Mouse (Mus musculus): Measurements from ENCODE around the gene Ube4b.

Gene Ube4b

DNA sequence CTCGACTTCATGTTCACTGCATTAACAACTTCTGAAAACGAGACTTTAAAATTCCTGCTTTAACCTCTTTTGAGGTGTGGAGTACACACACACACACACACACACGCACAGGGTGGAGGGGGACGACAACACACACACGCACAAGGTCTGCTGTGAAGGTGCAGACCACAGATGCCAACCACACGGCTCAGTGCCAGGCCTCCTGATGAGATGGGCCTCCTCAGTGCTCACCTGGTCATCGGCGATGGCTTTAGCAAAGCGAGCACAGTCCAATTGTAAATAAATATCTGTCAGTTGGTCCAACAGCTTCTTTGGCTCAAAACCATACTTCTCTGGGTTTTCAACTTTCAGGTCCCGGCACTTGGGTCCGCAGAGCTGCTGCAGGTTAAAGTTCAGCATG is 91.7 kb downstream of the Ube4b start:
- DNase-seq: no peak

GRCm38 (mm10) chr4:149332726-149333125 is 93.8 kb downstream of the Ube4b start:
- DNase-seq: no peak

- no peak for DNase-seq
Measured at GRCm38 (mm10) chr4:149330495-149330894, 96.1 kb downstream of the Ube4b start.

DNA sequence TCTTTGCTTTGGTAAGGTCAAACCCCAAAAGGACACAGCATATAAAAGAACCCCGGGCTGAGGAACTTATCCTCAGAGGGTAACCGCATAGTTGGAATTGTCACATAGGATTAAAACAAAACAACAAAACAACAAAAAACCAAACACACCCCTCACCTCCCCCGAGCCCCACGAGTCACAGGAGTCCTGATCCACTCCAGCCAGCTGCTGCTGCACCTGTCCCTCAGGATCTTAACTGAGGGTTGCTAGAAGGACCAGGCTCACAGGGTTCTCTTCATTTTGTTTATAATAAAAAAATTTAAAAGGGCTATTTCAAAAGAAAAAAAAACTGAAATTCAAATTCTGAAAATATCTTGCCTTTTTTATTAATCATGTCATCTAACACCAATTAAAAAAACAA is 97.8 kb downstream of the Ube4b start:
- DNase-seq: no peak

- no peak for DNase-seq
Measured at GRCm38 (mm10) chr4:149327281-149327680, 99.3 kb downstream of the Ube4b start.

DNA sequence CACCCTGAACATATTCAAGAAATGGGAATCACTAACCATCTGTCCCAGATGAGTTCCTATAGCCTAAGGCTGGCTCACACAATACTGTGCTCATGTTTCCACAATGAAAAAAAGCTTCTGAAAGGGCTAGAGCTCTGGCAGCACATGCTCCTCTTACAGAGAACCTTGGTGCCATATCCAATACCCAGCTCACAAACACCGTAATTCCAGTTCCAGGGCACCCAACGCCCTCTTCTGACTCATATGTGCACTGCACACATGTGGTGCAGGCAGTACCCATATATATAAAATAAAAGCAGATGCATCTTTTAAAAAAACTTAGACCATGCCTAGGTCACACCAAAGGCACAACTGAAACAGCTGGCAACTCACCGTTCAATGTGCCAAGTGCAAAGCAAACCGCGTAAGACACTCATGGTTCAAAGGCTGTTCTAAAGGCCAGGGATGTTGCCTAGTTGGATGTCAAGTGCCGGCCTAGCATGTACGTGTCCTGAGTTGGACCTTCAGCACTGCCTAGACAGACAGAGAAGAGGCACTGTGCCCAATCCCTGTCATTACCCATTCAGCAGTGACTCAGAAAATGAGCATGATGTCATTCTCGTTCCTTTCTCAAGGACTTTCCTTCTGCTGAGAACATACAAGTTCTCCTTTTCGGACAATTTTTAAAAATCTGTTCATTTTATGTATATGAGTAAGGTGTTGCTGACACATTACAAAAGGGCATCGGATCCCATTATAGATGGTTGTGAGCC is 101.0 kb downstream of the Ube4b start:
- DNase-seq: no peak

DNA sequence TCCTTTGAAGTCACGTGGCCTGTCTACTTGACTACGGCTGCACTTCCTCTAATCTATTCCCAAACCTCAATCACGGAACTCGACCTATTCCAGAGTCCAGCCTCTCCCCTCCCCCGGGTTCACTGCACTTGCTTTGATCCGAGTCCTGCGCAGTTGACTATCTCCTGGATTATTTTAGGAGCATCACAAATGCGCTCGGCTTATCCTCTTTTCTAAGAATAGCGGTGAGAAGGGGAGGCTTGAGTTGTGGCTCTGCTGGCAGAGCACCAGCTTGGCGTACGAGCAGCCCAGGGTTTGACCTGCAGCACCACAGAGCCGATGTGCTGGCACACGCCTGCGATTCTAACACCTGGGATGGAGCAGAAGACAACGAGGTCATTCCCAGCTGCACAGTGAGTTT is 102.8 kb downstream of the Ube4b start:
- DNase-seq: no peak

GRCm38 (mm10) chr4:149322718-149323117 is 103.8 kb downstream of the Ube4b start:
- no peak for DNase-seq

DNA sequence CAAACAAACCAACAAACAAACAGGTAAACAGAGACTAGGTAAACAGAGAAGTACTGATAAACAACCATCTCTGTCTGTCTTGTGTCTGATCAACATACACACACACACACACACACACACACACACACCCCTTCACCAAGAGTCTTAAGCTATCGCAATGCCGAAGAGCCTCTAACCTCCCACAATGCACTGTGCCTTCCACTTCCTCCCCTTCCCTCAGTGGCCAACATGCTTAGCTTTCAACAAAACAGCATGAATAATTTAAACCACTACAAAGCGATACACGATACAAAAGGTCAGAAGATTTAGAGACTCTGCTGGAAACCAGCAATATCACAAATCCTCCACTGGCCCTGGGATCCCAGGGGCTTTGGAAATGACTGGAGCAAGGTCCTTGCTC is 104.3 kb downstream of the Ube4b start:
- no peak for DNase-seq

DNA sequence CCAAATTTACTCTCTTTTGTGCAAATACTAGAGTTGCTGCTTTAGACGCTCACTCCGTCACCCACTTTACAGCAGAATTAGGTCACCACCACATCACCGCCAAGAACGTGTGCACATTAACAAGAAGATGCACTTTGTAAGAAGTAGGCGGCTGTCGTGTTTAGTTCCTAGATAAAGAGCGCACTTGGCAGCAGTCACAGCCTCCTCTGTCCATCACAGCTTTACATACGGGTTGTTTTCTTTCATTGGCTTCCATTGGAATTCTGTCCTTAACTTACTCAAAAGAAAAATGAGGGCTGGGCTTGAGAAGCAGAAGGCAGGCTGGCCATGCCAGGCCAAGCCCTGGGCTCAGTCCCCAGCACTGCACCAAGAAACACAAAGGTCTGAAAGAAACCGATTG is 107.5 kb downstream of the Ube4b start:
- DNase-seq: peak; percentile 61

DNA sequence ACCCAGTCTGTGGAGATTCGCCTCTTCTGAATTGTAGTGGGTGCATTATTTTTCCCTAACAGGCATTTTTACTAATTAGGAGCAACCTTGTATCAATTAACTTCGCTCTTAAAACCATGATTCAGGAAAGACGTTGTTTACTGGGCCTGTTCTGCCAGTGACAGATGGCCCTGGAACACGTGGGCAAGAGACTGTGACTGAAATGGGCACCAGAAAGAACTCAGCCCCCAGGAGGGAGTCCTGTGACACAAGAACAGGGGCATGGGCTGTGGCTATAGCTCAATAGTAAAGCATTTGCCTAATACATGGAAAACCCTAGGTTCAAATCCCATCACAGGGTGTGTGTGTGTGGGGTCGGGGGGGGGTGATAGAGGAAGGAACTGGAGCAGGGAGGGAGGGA is 109.2 kb downstream of the Ube4b start:
- DNase-seq: peak; percentile 35

DNA sequence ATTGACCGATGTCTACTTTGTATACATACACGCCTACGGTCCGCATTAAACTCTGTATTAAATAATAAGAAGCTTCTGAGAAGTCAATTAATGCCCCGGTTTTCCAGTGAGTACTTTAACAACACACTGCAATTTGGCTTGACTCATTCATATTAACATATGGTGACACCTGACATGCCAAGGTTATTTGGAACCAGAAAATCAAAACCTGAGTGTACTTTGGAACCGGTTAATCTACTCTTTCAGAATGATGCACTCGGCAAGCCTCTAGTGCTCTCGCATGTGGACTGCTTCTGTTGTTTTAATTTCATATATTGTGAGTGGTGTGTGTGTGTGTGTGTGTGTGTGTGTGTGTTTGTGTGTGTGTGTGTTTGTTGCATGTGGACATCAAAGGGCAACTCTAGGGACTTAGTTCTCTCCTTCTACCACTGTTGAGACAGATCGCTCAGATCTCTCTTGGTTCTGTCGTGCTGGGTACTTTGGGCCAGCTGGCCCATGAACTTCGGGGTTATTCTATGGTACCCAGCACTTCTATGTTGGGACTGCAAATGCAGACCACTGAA is 112.2 kb downstream of the Ube4b start:
- DNase-seq: no peak

DNA sequence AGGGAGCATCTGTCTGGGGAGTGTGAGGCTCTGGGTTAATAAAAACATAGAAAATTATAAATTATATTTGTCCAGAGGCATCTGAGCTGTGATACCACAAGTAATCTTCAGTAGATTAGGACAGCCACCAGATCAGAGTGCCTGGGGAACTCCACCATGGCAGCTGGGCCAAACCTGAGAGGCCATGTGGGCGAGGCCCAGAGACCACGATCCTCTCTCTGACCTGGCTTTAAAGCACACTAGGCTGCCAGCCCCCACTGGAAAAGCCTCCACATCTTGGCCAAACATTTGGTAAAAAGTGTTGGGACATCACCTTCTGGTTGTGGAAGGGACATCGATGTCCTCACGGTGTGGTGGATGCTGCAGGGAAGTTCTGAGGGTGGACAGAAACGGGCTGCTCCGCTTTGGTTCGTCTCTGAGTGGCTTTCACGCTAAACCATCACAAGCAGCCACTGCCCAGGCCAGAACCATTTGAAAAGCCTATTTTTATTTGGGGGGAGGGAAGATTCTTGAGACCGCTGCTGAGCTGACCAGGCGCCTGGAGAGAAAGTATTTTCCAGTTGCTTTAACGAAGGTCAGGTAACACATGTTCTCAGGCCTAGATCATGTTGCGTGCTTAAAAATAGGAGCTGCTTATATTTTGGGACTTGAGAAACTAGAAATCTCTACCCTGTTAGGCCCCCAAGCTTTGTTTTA is 112.8 kb downstream of the Ube4b start:
- no peak for DNase-seq

- DNase-seq: no peak
Measured at GRCm38 (mm10) chr4:149311996-149312395, 114.6 kb downstream of the Ube4b start.

DNA sequence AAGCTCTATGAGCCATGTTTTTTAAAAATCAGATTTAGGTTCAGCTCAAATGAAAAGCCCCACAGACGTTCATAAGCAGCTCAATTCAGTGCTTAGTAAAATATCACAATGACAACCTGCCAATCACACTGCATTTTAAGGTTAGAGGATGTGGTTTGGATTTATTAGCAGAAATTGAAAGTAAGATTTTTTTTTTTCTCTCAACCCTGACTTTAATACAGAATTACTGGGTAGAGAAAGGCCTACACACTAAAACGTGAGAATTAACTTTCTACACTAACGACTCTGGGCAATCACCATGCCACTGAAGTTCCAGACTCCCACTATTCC is 118.1 kb downstream of the Ube4b start:
- no peak for DNase-seq

GRCm38 (mm10) chr4:149307596-149308490 is 118.7 kb downstream of the Ube4b start, which contains the start of gene Kif1b:
Gene Kif1b, minus strand, starts transcription at chr4:149307693.
- peak; percentile 98 for DNase-seq

GRCm38 (mm10) chr4:149306712-149307595 is 119.6 kb downstream of the Ube4b start:
- DNase-seq: peak; percentile 77

DNA sequence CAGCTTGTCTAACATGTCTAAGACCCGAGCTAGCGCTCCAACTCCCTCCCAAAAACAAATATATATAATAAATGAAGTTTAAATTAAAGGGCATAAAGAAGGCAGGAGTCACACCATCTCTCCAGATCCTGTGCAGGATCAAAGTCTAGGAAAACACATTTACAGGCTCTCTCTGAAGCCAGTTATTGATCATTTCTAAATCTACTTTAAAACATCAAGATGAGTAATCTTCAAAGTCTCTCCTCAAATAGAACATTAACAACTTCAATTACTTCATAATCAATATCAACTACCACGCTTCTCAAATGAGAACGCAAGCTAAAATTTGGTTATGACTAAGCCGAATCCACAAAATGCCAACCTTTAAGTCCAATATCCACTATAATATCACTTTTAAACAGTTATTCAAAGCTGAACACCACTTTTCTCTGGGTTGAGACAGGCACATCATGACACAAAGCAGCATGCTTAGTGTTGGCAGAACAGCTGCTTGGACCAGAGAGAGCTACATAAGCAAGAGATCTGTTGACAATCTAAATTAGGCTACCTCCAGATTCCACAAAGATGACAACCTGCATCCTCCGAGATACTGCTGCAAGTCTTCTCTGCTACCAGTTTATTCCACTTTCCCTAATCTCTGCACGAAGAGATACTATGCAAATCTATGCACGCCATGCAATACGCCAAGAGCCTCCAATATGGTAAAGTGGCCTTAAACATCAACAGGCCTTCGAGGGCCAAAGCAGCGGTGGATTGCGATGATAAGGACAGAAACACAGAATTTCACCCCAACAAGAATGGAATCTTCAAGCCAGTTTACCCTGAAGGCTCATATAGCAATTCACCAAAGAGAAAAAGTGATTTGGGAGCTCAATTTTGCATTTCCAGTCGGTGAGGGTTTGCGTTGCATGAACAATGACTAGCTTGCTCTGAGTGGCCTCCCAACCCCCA is 120.5 kb downstream of the Ube4b start:
- peak; percentile 20 for DNase-seq

- DNase-seq: no peak
Measured at GRCm38 (mm10) chr4:149304466-149304865, 122.1 kb downstream of the Ube4b start.

GRCm38 (mm10) chr4:149303502-149303901 is 123.0 kb downstream of the Ube4b start:
- no peak for DNase-seq

DNA sequence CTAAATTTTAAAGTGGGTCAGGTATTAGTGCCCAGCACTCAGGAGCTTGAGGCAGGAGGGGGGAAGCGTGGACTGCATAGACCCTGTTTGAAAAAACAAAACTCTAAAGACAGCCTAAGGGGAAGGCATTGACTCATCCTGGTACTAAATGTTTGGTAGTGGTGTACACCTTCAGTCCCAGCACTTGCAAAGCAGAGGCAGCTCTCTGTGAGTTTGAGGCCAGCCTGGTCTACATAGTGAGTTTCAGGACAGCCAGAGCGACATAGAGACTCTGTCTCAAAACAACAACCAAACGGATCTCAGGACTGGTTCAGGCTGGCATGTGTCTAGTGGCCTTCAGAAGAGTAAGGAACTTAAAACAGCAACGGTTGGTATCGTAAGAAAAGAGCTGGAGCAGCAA is 123.8 kb downstream of the Ube4b start:
- no peak for DNase-seq

All from right cerebral cortex, adult 18-20 months (tissue).